Mouse (Mus musculus) MEL (cell line): Measurements from ENCODE around the gene Ostf1. TPM values are rescaled to one million over a fixed set of nuclear protein-coding genes. Genes with fewer than 3 reads are reported as not detected.

Experiments used
- DNase-seq: peaks from one replicate; pipeline ENCODE4 v3.0.0; 2011; ENCODE audit warnings: low read depth, low spot score
- H3K27ac ChIP-seq: 2 replicates; pipeline ENCODE4 v1.5.1; 2012; ENCODE audit warnings: low read depth, mild to moderate bottlenecking, control low read depth, low read length, moderate library complexity; ENCODE audit not compliant: control insufficient read depth
- H3K27me3 ChIP-seq, 2 experiments: fragments of 150-350 bp in 1 of 2; sonication (generic) in 1 of 2; 2 replicates each; pipeline ENCODE4 v1.6.1; 2012; ENCODE audit warnings: low read length in 2 of 2, mild to moderate bottlenecking in 2 of 2, improper control_type of control experiment in 1 of 2, moderate library complexity in 1 of 2; ENCODE audit not compliant: insufficient read depth in 2 of 2, control insufficient read depth in 1 of 2
- H3K36me3 ChIP-seq, 2 experiments: 2 replicates each; pipeline ENCODE4 v1.6.1; 2012 to 2014; ENCODE audit warnings: low read length in 2 of 2, improper control_type of control experiment in 1 of 2, inconsistent platforms in 1 of 2, mild to moderate bottlenecking in 1 of 2; ENCODE audit not compliant: insufficient read depth in 2 of 2, control insufficient read depth in 1 of 2
- H3K4me1 ChIP-seq, 2 experiments: fragments of 150-350 bp in 1 of 2; sonication (generic) in 1 of 2; 2 replicates each; pipeline ENCODE4 v1.6.1; 2012; ENCODE audit warnings: low read length in 2 of 2, improper control_type of control experiment in 1 of 2, mild to moderate bottlenecking in 1 of 2; ENCODE audit not compliant: insufficient read depth in 2 of 2, control insufficient read depth in 1 of 2
- H3K4me3 ChIP-seq, 2 experiments: fragments of 150-350 bp in 1 of 2; sonication (generic) in 1 of 2; 2 replicates each; pipeline ENCODE4 v1.5.1; 2012; ENCODE audit warnings: low read depth in 2 of 2, low read length in 2 of 2, mild to moderate bottlenecking in 2 of 2, moderate library complexity in 2 of 2, control low read depth in 1 of 2, improper control_type of control experiment in 1 of 2; ENCODE audit not compliant: control insufficient read depth in 1 of 2, insufficient read depth in 1 of 2
- H3K79me2 ChIP-seq: 2 replicates; pipeline ENCODE4 v1.6.1; 2012; ENCODE audit warnings: mild to moderate bottlenecking, low read length, moderate library complexity; ENCODE audit not compliant: control insufficient read depth, poor library complexity, insufficient read depth
- H3K9ac ChIP-seq: 2 replicates; pipeline ENCODE4 v1.6.1; 2012; ENCODE audit warnings: low read depth, mild to moderate bottlenecking, control low read depth, low read length, moderate library complexity; ENCODE audit not compliant: control insufficient read depth, poor library complexity, severe bottlenecking
- H3K9me3 ChIP-seq: fragments of 150-350 bp; sonication (generic); replicated peaks from 2 replicates; pipeline ENCODE4 v1.6.1; 2012; ENCODE audit warnings: mild to moderate bottlenecking, low read length, improper control_type of control experiment, moderate library complexity; ENCODE audit not compliant: insufficient read depth
- BHLHE40 ChIP-seq: IDR thresholded peaks from 2 replicates; pipeline ENCODE4 v1.6.1; 2012; ENCODE audit warnings: low read depth, mild to moderate bottlenecking, inconsistent platforms, low read length, improper control_type of control experiment, borderline replicate concordance
- CHD1 ChIP-seq: IDR thresholded peaks from 2 replicates; pipeline ENCODE4 v1.6.1; 2012; ENCODE audit warnings: low read depth, mild to moderate bottlenecking, inconsistent platforms, low read length, improper control_type of control experiment
- CHD2 ChIP-seq: IDR thresholded peaks from 2 replicates; pipeline ENCODE4 v1.6.1; 2011; ENCODE audit warnings: low read length, improper control_type of control experiment
- ELF1 ChIP-seq: IDR thresholded peaks from 2 replicates; pipeline ENCODE4 v1.6.1; 2014; ENCODE audit warnings: low read depth, mild to moderate bottlenecking, inconsistent platforms, low read length, improper control_type of control experiment, moderate library complexity
- GABPA ChIP-seq: IDR thresholded peaks from 2 replicates; pipeline ENCODE4 v1.6.1; 2012; ENCODE audit warnings: low read depth, mild to moderate bottlenecking, inconsistent platforms, low read length, improper control_type of control experiment, moderate library complexity
- GATA1 ChIP-seq: IDR thresholded peaks from 2 replicates; pipeline ENCODE4 v1.6.1; 2011; ENCODE audit warnings: low read depth, low read length, improper control_type of control experiment
- KAT2A ChIP-seq: conservative IDR thresholded peaks from 2 replicates; pipeline ENCODE4 v1.6.1; 2012; ENCODE audit warnings: low read depth, low read length, improper control_type of control experiment, inconsistent platforms
- MAFK ChIP-seq: IDR thresholded peaks from 2 replicates; pipeline ENCODE4 v1.6.1; 2011; ENCODE audit warnings: low read depth, mild to moderate bottlenecking, low read length, improper control_type of control experiment, borderline replicate concordance
- MAX ChIP-seq: IDR thresholded peaks from 2 replicates; pipeline ENCODE4 v1.6.1; 2011; ENCODE audit warnings: low read length, improper control_type of control experiment
- MXI1 ChIP-seq: IDR thresholded peaks from 2 replicates; pipeline ENCODE4 v1.6.1; 2011; ENCODE audit warnings: mild to moderate bottlenecking, low read depth, low read length, improper control_type of control experiment
- MYB ChIP-seq: IDR thresholded peaks from 2 replicates; pipeline ENCODE4 v1.6.1; 2011; ENCODE audit warnings: mild to moderate bottlenecking, low read depth, low read length, improper control_type of control experiment
- NELFE ChIP-seq: IDR thresholded peaks from 2 replicates; pipeline ENCODE4 v1.6.1; 2011; ENCODE audit warnings: low read depth, low read length, improper control_type of control experiment
- NRF1 ChIP-seq: IDR thresholded peaks from 2 replicates; pipeline ENCODE4 v1.6.1; 2014; ENCODE audit warnings: low read depth, mild to moderate bottlenecking, inconsistent platforms, low read length, improper control_type of control experiment, moderate library complexity; ENCODE audit not compliant: poor library complexity, insufficient read depth, severe bottlenecking
- POLR2A ChIP-seq, 2 experiments: IDR thresholded peaks; 2 replicates each; pipeline ENCODE4 v1.6.1; 2011 to 2012; ENCODE audit warnings: low read length in 2 of 2, mild to moderate bottlenecking in 2 of 2, control low read depth in 1 of 2, improper control_type of control experiment in 1 of 2, low read depth in 1 of 2, moderate library complexity in 1 of 2; ENCODE audit not compliant: control insufficient read depth in 1 of 2, insufficient read depth in 1 of 2, poor library complexity in 1 of 2
- POLR2AphosphoS5 ChIP-seq: IDR thresholded peaks from 2 replicates; pipeline ENCODE4 v1.6.1; 2012; ENCODE audit warnings: low read depth, borderline replicate concordance, mild to moderate bottlenecking, inconsistent platforms, low read length, moderate library complexity, mixed read lengths
- RAD21 ChIP-seq: IDR thresholded peaks from 2 replicates; pipeline ENCODE4 v1.6.1; 2011; ENCODE audit warnings: mild to moderate bottlenecking, low read depth, low read length, improper control_type of control experiment
- RCOR1 ChIP-seq: IDR thresholded peaks from 2 replicates; pipeline ENCODE4 v1.6.1; 2012; ENCODE audit warnings: low read depth, mild to moderate bottlenecking, inconsistent platforms, low read length, improper control_type of control experiment
- SMC3 ChIP-seq: IDR thresholded peaks from 2 replicates; pipeline ENCODE4 v1.6.1; 2011; ENCODE audit warnings: low read depth, low read length, improper control_type of control experiment
- TAL1 ChIP-seq: IDR thresholded peaks from 2 replicates; pipeline ENCODE4 v1.6.1; 2012; ENCODE audit warnings: mild to moderate bottlenecking, inconsistent platforms, low read length, moderate library complexity, mixed read lengths
- TBP ChIP-seq: IDR thresholded peaks from 2 replicates; pipeline ENCODE4 v1.8.0; 2011; ENCODE audit warnings: low read depth, low read length, improper control_type of control experiment
- TCF12 ChIP-seq: IDR thresholded peaks from 2 replicates; pipeline ENCODE4 v1.6.1; 2014; ENCODE audit warnings: low read depth, mild to moderate bottlenecking, inconsistent platforms, low read length, improper control_type of control experiment, moderate library complexity
- UBTF ChIP-seq: IDR thresholded peaks from 2 replicates; pipeline ENCODE4 v1.6.1; 2012; ENCODE audit warnings: low read depth, mild to moderate bottlenecking, inconsistent platforms, low read length, improper control_type of control experiment, moderate library complexity, borderline replicate concordance; ENCODE audit not compliant: insufficient read depth
- USF1 ChIP-seq: IDR thresholded peaks from 2 replicates; pipeline ENCODE4 v1.6.1; 2014; ENCODE audit warnings: low read depth, mild to moderate bottlenecking, inconsistent platforms, low read length, improper control_type of control experiment, moderate library complexity
- ZC3H11A ChIP-seq: IDR thresholded peaks from 2 replicates; pipeline ENCODE4 v1.6.1; 2012; ENCODE audit warnings: low read depth, mild to moderate bottlenecking, inconsistent platforms, low read length, improper control_type of control experiment
- ZMIZ1 ChIP-seq: IDR thresholded peaks from 2 replicates; pipeline ENCODE4 v1.6.1; 2012; ENCODE audit warnings: low read depth, mild to moderate bottlenecking, inconsistent platforms, low read length, improper control_type of control experiment, moderate library complexity
- ZNF384 ChIP-seq: IDR thresholded peaks from 2 replicates; pipeline ENCODE4 v1.6.1; 2012; ENCODE audit warnings: low read depth, mild to moderate bottlenecking, inconsistent platforms, low read length, improper control_type of control experiment
- polyA plus RNA-seq, 2 experiments: library from polyadenylated mRNA; stranded (reverse) in 1 of 2; unstranded in 1 of 2; fragments of >175 nt in 1 of 2; fragments of >200 nt in 1 of 2; gene quantifications; 2 replicates each; pipeline versions ENCODE4 v1.2.1 to v1.2.4; 2012; ENCODE audit warnings: low replicate concordance in 2 of 2, low read depth in 1 of 2; ENCODE audit not compliant: insufficient read length in 2 of 2, insufficient read depth in 1 of 2, missing spikeins in 1 of 2
- total RNA-seq: library from RNA; depleted of rRNA; stranded (reverse); fragments of 300-350 nt; gene quantifications from 2 replicates; pipeline ENCODE4 v1.2.3, GENCODE M21; 2012

The Ostf1 gene
- total and polyA plus RNA-seq, 3 experiments = 117 to 162 TPM; not detected in 1

GRCm38 (mm10) chr19:18578216-18579011 is 53.2 kb downstream of the Ostf1 start:
- H3K9ac ChIP-seq = no peak overlapping the region
- no peaks in the 10 kb centered on the region for H3K79me2 ChIP-seq
- H3K4me3 ChIP-seq = no peak overlapping the region
- no peaks in the 10 kb centered on the region for H3K9me3 ChIP-seq
- H3K27me3 ChIP-seq = no peaks in the 10 kb centered on the region
- DNase-seq = no peak
- peaks cover 0 to 6% of the 10 kb centered on the region in 2 experiments; a peak in 1 of 4 replicates for H3K4me1 ChIP-seq
- no peaks in the 10 kb centered on the region for H3K36me3 ChIP-seq
- H3K27ac ChIP-seq = no peak overlapping the region
- TF ChIP-seq KAT2A = no peak
- no peak for TF ChIP-seq BHLHE40
- no peak for TF ChIP-seq TAL1
- TF ChIP-seq NELFE = no peak
- TF ChIP-seq CHD1 = no peak
- no peak for TF ChIP-seq UBTF
- TF ChIP-seq MXI1 = no peak
- TF ChIP-seq POLR2AphosphoS5 = no peak
- TF ChIP-seq RAD21 = no peak
- no peak for TF ChIP-seq MAX
- TF ChIP-seq POLR2A (IDR thresholded peaks at IDR 0.05; ENCODE audit: control insufficient read depth in 1 of 2, insufficient read depth in 1 of 2, low read depth in 1 of 2, low read length in 2 of 2, poor library complexity in 1 of 2) = no peak
- no peak for TF ChIP-seq CHD2
- TF ChIP-seq TCF12 = no peak
- TF ChIP-seq TBP = no peak
- no peak for TF ChIP-seq MYB
- TF ChIP-seq GATA1 = no peak
- TF ChIP-seq NRF1 = no peak
- TF ChIP-seq MAFK = no peak
- TF ChIP-seq, all 39 proteins: peak for 0

DNA sequence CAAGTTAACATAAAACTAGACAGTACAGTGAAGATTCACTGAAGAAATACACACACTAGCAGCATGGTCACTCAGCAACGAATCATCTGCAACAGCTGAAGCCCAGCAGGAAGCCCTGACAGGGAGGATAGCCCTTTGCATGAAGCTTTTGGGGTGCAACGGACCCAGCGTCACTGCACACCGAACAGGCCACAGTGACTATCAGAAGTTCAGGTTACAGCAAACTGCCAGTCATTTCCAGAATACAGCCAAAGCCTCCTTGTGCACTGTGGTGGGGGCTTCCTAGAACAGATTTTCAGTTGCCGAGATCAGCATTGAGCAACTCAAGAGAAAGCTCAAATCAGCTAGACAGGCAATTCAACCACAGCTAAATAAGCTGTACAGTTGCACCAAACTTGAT is 54.3 kb downstream of the Ostf1 start:
- Histone ChIP-seq H3K27me3 (no peaks in the 10 kb centered on the region), H3K79me2 (no peaks in the 10 kb centered on the region), H3K27ac (no peak overlapping the region), H3K36me3 (no peaks in the 10 kb centered on the region), H3K4me1 (peaks cover 0 to 6% of the 10 kb centered on the region in 2 experiments; a peak in 1 of 4 replicates), H3K4me3 (no peak overlapping the region), H3K9me3 (no peaks in the 10 kb centered on the region), H3K9ac (no peak overlapping the region)
- TF ChIP-seq ELF1 (no peak), USF1 (no peak), ZC3H11A (no peak), SMC3 (no peak), ZNF384 (no peak), ZMIZ1 (no peak), RCOR1 (no peak), RAD21 (no peak), POLR2A (IDR thresholded peaks at IDR 0.05; ENCODE audit: control insufficient read depth in 1 of 2, insufficient read depth in 1 of 2, low read depth in 1 of 2, low read length in 2 of 2, poor library complexity in 1 of 2) (no peak), MAFK (no peak), GABPA (no peak)
- DNase-seq = no peak
